Mouse (Mus musculus) adrenal gland, postnatal 36 days (tissue): Measurements from ENCODE around the gene Ica1. TPM values are rescaled to one million over a fixed set of nuclear protein-coding genes. Genes with fewer than 3 reads are reported as not detected.

ENCODE experiments used
- total RNA-seq, 2 experiments: library from RNA; stranded (reverse); gene quantifications; 2 replicates each; pipeline ENCODE4 v1.2.3; 2021

Ica1 gene
- total RNA-seq, 2 experiments from 2014 or later, result 36.3 to 49.9 TPM

Other genes starting within 250 kb of the Ica1 start
- 1 to 10 TPM in 1 of 2 experiments, not detected in 1; 1.3 TPM for gene Nxph1, start 169.9 kb upstream of the Ica1 start, total RNA-seq